Mouse (Mus musculus): ENCODE data around the gene Slc25a3.

- no peak for TF ChIP-seq CTCF (IDR thresholded peaks at IDR 0.05; ENCODE audit: low read depth, low read length)
- TF ChIP-seq POLR2A (IDR thresholded peaks at IDR 0.05; ENCODE audit: extremely low read depth, insufficient read depth, low read length), result no peak
Observed at GRCm38 (mm10) chr10:91073345-91073744, 50.5 kb downstream of the Slc25a3 start.
